Mouse (Mus musculus): ENCODE measurements at regions not wholly inside any gene's neighbourhood (a gene's known extent, or its start where the extent isn't known, plus 50 kb on each side); places are given as distances from the start of the nearest gene placed in this dataset.

GRCm38 (mm10) chr3:49592706-49593451, 164.2 kb downstream of the Pcdh18 start:
- TF ChIP-seq CTCF (IDR thresholded peaks at IDR 0.05; ENCODE audit: low read depth) (no peak), EP300 (optimal IDR thresholded peaks at IDR 0.05) (no peak)
